Mouse (Mus musculus) MEL (cell line): Measurements from ENCODE around the gene Nfyb. TPM values are rescaled to one million over a fixed set of nuclear protein-coding genes. Genes with fewer than 3 reads are reported as not detected.

Experiments used
- DNase-seq: peaks from one replicate; pipeline ENCODE4 v3.0.0; 2011; ENCODE audit warnings: low read depth, low spot score
- H3K27ac ChIP-seq: 2 replicates; pipeline ENCODE4 v1.5.1; 2012; ENCODE audit warnings: low read depth, mild to moderate bottlenecking, control low read depth, low read length, moderate library complexity; ENCODE audit not compliant: control insufficient read depth
- H3K27me3 ChIP-seq, 2 experiments: fragments of 150-350 bp in 1 of 2; sonication (generic) in 1 of 2; 2 replicates each; pipeline ENCODE4 v1.6.1; 2012; ENCODE audit warnings: low read length in 2 of 2, mild to moderate bottlenecking in 2 of 2, improper control_type of control experiment in 1 of 2, moderate library complexity in 1 of 2; ENCODE audit not compliant: insufficient read depth in 2 of 2, control insufficient read depth in 1 of 2
- H3K36me3 ChIP-seq, 2 experiments: 2 replicates each; pipeline ENCODE4 v1.6.1; 2012 to 2014; ENCODE audit warnings: low read length in 2 of 2, improper control_type of control experiment in 1 of 2, inconsistent platforms in 1 of 2, mild to moderate bottlenecking in 1 of 2; ENCODE audit not compliant: insufficient read depth in 2 of 2, control insufficient read depth in 1 of 2
- H3K4me1 ChIP-seq, 2 experiments: fragments of 150-350 bp in 1 of 2; sonication (generic) in 1 of 2; 2 replicates each; pipeline ENCODE4 v1.6.1; 2012; ENCODE audit warnings: low read length in 2 of 2, improper control_type of control experiment in 1 of 2, mild to moderate bottlenecking in 1 of 2; ENCODE audit not compliant: insufficient read depth in 2 of 2, control insufficient read depth in 1 of 2
- H3K4me3 ChIP-seq, 2 experiments: fragments of 150-350 bp in 1 of 2; sonication (generic) in 1 of 2; 2 replicates each; pipeline ENCODE4 v1.5.1; 2012; ENCODE audit warnings: low read depth in 2 of 2, low read length in 2 of 2, mild to moderate bottlenecking in 2 of 2, moderate library complexity in 2 of 2, control low read depth in 1 of 2, improper control_type of control experiment in 1 of 2; ENCODE audit not compliant: control insufficient read depth in 1 of 2, insufficient read depth in 1 of 2
- H3K79me2 ChIP-seq: 2 replicates; pipeline ENCODE4 v1.6.1; 2012; ENCODE audit warnings: mild to moderate bottlenecking, low read length, moderate library complexity; ENCODE audit not compliant: control insufficient read depth, poor library complexity, insufficient read depth
- H3K9ac ChIP-seq: 2 replicates; pipeline ENCODE4 v1.6.1; 2012; ENCODE audit warnings: low read depth, mild to moderate bottlenecking, control low read depth, low read length, moderate library complexity; ENCODE audit not compliant: control insufficient read depth, poor library complexity, severe bottlenecking
- H3K9me3 ChIP-seq: fragments of 150-350 bp; sonication (generic); replicated peaks from 2 replicates; pipeline ENCODE4 v1.6.1; 2012; ENCODE audit warnings: mild to moderate bottlenecking, low read length, improper control_type of control experiment, moderate library complexity; ENCODE audit not compliant: insufficient read depth
- CHD1 ChIP-seq: IDR thresholded peaks from 2 replicates; pipeline ENCODE4 v1.6.1; 2012; ENCODE audit warnings: low read depth, mild to moderate bottlenecking, inconsistent platforms, low read length, improper control_type of control experiment
- CHD2 ChIP-seq: IDR thresholded peaks from 2 replicates; pipeline ENCODE4 v1.6.1; 2011; ENCODE audit warnings: low read length, improper control_type of control experiment
- CTCF ChIP-seq, 3 experiments: IDR thresholded peaks in 2 of 3; conservative IDR thresholded peaks in 1 of 3; 2 replicates each; pipeline ENCODE4 v1.5.1; 2011 to 2012; ENCODE audit warnings: low read length in 3 of 3, low read depth in 2 of 3, mild to moderate bottlenecking in 2 of 3, improper control_type of control experiment in 1 of 3, inconsistent platforms in 1 of 3, mixed read lengths in 1 of 3, moderate library complexity in 1 of 3; ENCODE audit not compliant: control insufficient read depth in 1 of 3, insufficient read depth in 1 of 3, poor library complexity in 1 of 3, severe bottlenecking in 1 of 3
- EP300 ChIP-seq, 2 experiments: IDR thresholded peaks; 2 replicates each; pipeline ENCODE4 v1.6.1; 2011; ENCODE audit warnings: improper control_type of control experiment in 2 of 2, low read length in 2 of 2, low read depth in 1 of 2, mild to moderate bottlenecking in 1 of 2
- ETS1 ChIP-seq: IDR thresholded peaks from 2 replicates; pipeline ENCODE4 v1.6.1; 2012; ENCODE audit warnings: low read depth, mild to moderate bottlenecking, inconsistent platforms, low read length, improper control_type of control experiment, moderate library complexity
- GABPA ChIP-seq: IDR thresholded peaks from 2 replicates; pipeline ENCODE4 v1.6.1; 2012; ENCODE audit warnings: low read depth, mild to moderate bottlenecking, inconsistent platforms, low read length, improper control_type of control experiment, moderate library complexity
- HCFC1 ChIP-seq: IDR thresholded peaks from 2 replicates; pipeline ENCODE4 v1.6.1; 2012; ENCODE audit warnings: low read depth, mild to moderate bottlenecking, inconsistent platforms, low read length, improper control_type of control experiment, moderate library complexity
- KAT2A ChIP-seq: conservative IDR thresholded peaks from 2 replicates; pipeline ENCODE4 v1.6.1; 2012; ENCODE audit warnings: low read depth, low read length, improper control_type of control experiment, inconsistent platforms
- MAFK ChIP-seq: IDR thresholded peaks from 2 replicates; pipeline ENCODE4 v1.6.1; 2011; ENCODE audit warnings: low read depth, mild to moderate bottlenecking, low read length, improper control_type of control experiment, borderline replicate concordance
- MAX ChIP-seq: IDR thresholded peaks from 2 replicates; pipeline ENCODE4 v1.6.1; 2011; ENCODE audit warnings: low read length, improper control_type of control experiment
- MAZ ChIP-seq: IDR thresholded peaks from 2 replicates; pipeline ENCODE4 v1.6.1; 2012; ENCODE audit warnings: low read depth, mild to moderate bottlenecking, inconsistent platforms, low read length, improper control_type of control experiment
- MEF2A ChIP-seq: IDR thresholded peaks from 2 replicates; pipeline ENCODE4 v1.6.1; 2014; ENCODE audit warnings: low read depth, mild to moderate bottlenecking, inconsistent platforms, low read length, improper control_type of control experiment; ENCODE audit not compliant: poor library complexity, insufficient replicate concordance, severe bottlenecking; ENCODE audit errors: extremely low read depth
- MYB ChIP-seq: IDR thresholded peaks from 2 replicates; pipeline ENCODE4 v1.6.1; 2011; ENCODE audit warnings: mild to moderate bottlenecking, low read depth, low read length, improper control_type of control experiment
- POLR2A ChIP-seq, 2 experiments: IDR thresholded peaks; 2 replicates each; pipeline ENCODE4 v1.6.1; 2011 to 2012; ENCODE audit warnings: low read length in 2 of 2, mild to moderate bottlenecking in 2 of 2, control low read depth in 1 of 2, improper control_type of control experiment in 1 of 2, low read depth in 1 of 2, moderate library complexity in 1 of 2; ENCODE audit not compliant: control insufficient read depth in 1 of 2, insufficient read depth in 1 of 2, poor library complexity in 1 of 2
- POLR2AphosphoS2 ChIP-seq: IDR thresholded peaks from 2 replicates; pipeline ENCODE4 v1.6.1; 2011; ENCODE audit warnings: low read length, improper control_type of control experiment
- POLR2AphosphoS5 ChIP-seq: IDR thresholded peaks from 2 replicates; pipeline ENCODE4 v1.6.1; 2012; ENCODE audit warnings: low read depth, borderline replicate concordance, mild to moderate bottlenecking, inconsistent platforms, low read length, moderate library complexity, mixed read lengths
- RAD21 ChIP-seq: IDR thresholded peaks from 2 replicates; pipeline ENCODE4 v1.6.1; 2011; ENCODE audit warnings: mild to moderate bottlenecking, low read depth, low read length, improper control_type of control experiment
- RCOR1 ChIP-seq: IDR thresholded peaks from 2 replicates; pipeline ENCODE4 v1.6.1; 2012; ENCODE audit warnings: low read depth, mild to moderate bottlenecking, inconsistent platforms, low read length, improper control_type of control experiment
- SMC3 ChIP-seq: IDR thresholded peaks from 2 replicates; pipeline ENCODE4 v1.6.1; 2011; ENCODE audit warnings: low read depth, low read length, improper control_type of control experiment
- TBP ChIP-seq: IDR thresholded peaks from 2 replicates; pipeline ENCODE4 v1.8.0; 2011; ENCODE audit warnings: low read depth, low read length, improper control_type of control experiment
- TCF12 ChIP-seq: IDR thresholded peaks from 2 replicates; pipeline ENCODE4 v1.6.1; 2014; ENCODE audit warnings: low read depth, mild to moderate bottlenecking, inconsistent platforms, low read length, improper control_type of control experiment, moderate library complexity
- UBTF ChIP-seq: IDR thresholded peaks from 2 replicates; pipeline ENCODE4 v1.6.1; 2012; ENCODE audit warnings: low read depth, mild to moderate bottlenecking, inconsistent platforms, low read length, improper control_type of control experiment, moderate library complexity, borderline replicate concordance; ENCODE audit not compliant: insufficient read depth
- USF2 ChIP-seq, 2 experiments: IDR thresholded peaks; 2 replicates each; pipeline ENCODE4 v1.6.1; 2011 to 2012; ENCODE audit warnings: improper control_type of control experiment in 2 of 2, low read length in 2 of 2, borderline replicate concordance in 1 of 2, inconsistent platforms in 1 of 2, low read depth in 1 of 2, mild to moderate bottlenecking in 1 of 2; ENCODE audit not compliant: insufficient read depth in 1 of 2
- ZKSCAN1 ChIP-seq: IDR thresholded peaks from 2 replicates; pipeline ENCODE4 v1.6.1; 2012; ENCODE audit warnings: low read depth, mild to moderate bottlenecking, inconsistent platforms, low read length, improper control_type of control experiment, moderate library complexity
- ZMIZ1 ChIP-seq: IDR thresholded peaks from 2 replicates; pipeline ENCODE4 v1.6.1; 2012; ENCODE audit warnings: low read depth, mild to moderate bottlenecking, inconsistent platforms, low read length, improper control_type of control experiment, moderate library complexity
- polyA plus RNA-seq, 2 experiments: library from polyadenylated mRNA; stranded (reverse) in 1 of 2; unstranded in 1 of 2; fragments of >175 nt in 1 of 2; fragments of >200 nt in 1 of 2; gene quantifications; 2 replicates each; pipeline versions ENCODE4 v1.2.1 to v1.2.4; 2012; ENCODE audit warnings: low replicate concordance in 2 of 2, low read depth in 1 of 2; ENCODE audit not compliant: insufficient read length in 2 of 2, insufficient read depth in 1 of 2, missing spikeins in 1 of 2
- total RNA-seq: library from RNA; depleted of rRNA; stranded (reverse); fragments of 300-350 nt; gene quantifications from 2 replicates; pipeline ENCODE4 v1.2.3, GENCODE M21; 2012

The Nfyb gene
- total and polyA plus RNA-seq, 3 experiments = 32.6 to 38.3 TPM; not detected in 1

DNA sequence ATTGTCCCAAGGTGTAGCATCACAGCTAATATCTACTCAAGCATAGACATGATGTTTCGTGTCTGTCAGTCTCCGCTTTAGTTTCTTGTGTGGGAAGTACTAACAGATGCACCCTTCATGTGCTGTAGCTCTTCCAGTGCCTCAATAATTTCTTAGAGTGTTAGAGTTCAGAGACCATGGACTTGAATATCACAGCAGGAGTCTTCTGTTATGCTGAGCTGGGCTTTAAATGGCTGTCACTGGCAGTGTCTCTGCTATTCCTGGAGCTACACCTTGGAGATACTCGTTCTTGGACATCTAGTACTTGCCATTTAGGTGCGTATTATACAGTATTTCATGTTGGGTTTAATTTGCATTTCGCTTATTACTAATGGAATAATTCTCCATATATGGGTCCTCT lies 18.6 kb downstream of the Nfyb start:
- H3K9me3 ChIP-seq = no peaks in the 10 kb centered on the region
- peaks cover 8 to 10% of the 10 kb centered on the region in 2 experiments for H3K4me1 ChIP-seq
- no peaks in the 10 kb centered on the region for H3K79me2 ChIP-seq
- no peak overlapping the region for H3K27ac ChIP-seq
- peaks cover 11 to 26% of the 10 kb centered on the region in 2 experiments for H3K36me3 ChIP-seq
- TF ChIP-seq MYB (no peak), RCOR1 (no peak), MEF2A (no peak), SMC3 (no peak), POLR2A (IDR thresholded peaks at IDR 0.05; ENCODE audit: control insufficient read depth in 1 of 2, insufficient read depth in 1 of 2, low read depth in 1 of 2, low read length in 2 of 2, poor library complexity in 1 of 2) (no peak), TCF12 (no peak), EP300 (IDR thresholded peaks at IDR 0.05; ENCODE audit: low read depth in 1 of 2, low read length in 2 of 2) (no peak), RAD21 (no peak), MAX (no peak), HCFC1 (no peak), UBTF (no peak), CTCF (IDR thresholded peaks at IDR 0.05 in 2 of 3, conservative IDR thresholded peaks at IDR 0.05 in 1 of 3; ENCODE audit: control insufficient read depth in 1 of 3, insufficient read depth in 1 of 3, low read depth in 2 of 3, low read length in 3 of 3, poor library complexity in 1 of 3, severe bottlenecking in 1 of 3) (no peak), USF2 (IDR thresholded peaks at IDR 0.05; ENCODE audit: borderline replicate concordance in 1 of 2, insufficient read depth in 1 of 2, low read depth in 1 of 2, low read length in 2 of 2) (no peak), KAT2A (no peak), GABPA (no peak), POLR2AphosphoS2 (no peak), MAFK (no peak), ETS1 (no peak), CHD2 (no peak)
- H3K27me3 ChIP-seq = no peaks in the 10 kb centered on the region
- H3K4me3 ChIP-seq = no peak overlapping the region
- H3K9ac ChIP-seq = no peak overlapping the region
- DNase-seq = no peak

- H3K36me3 ChIP-seq = peaks cover 11 to 19% of the 10 kb centered on the region in 2 experiments
- no peak overlapping the region for H3K4me3 ChIP-seq
- H3K9ac ChIP-seq = no peak overlapping the region
- peaks cover 8 to 10% of the 10 kb centered on the region in 2 experiments for H3K4me1 ChIP-seq
- H3K9me3 ChIP-seq = no peaks in the 10 kb centered on the region
- no peaks in the 10 kb centered on the region for H3K27me3 ChIP-seq
- TF ChIP-seq CHD1 = no peak
- TF ChIP-seq ZKSCAN1 = no peak
- no peak for TF ChIP-seq UBTF
- no peak for TF ChIP-seq USF2 (IDR thresholded peaks at IDR 0.05; ENCODE audit: borderline replicate concordance in 1 of 2, insufficient read depth in 1 of 2, low read depth in 1 of 2, low read length in 2 of 2)
- TF ChIP-seq TBP = no peak
- no peak for TF ChIP-seq POLR2AphosphoS5
- no peak for TF ChIP-seq MAZ
- no peak for TF ChIP-seq MEF2A
- TF ChIP-seq SMC3 = no peak
- TF ChIP-seq CTCF (IDR thresholded peaks at IDR 0.05 in 2 of 3, conservative IDR thresholded peaks at IDR 0.05 in 1 of 3; ENCODE audit: control insufficient read depth in 1 of 3, insufficient read depth in 1 of 3, low read depth in 2 of 3, low read length in 3 of 3, poor library complexity in 1 of 3, severe bottlenecking in 1 of 3) = no peak
- no peak for TF ChIP-seq GABPA
- no peak for TF ChIP-seq ZMIZ1
- no peak for TF ChIP-seq EP300 (IDR thresholded peaks at IDR 0.05; ENCODE audit: low read depth in 1 of 2, low read length in 2 of 2)
- DNase-seq = no peak
- no peaks in the 10 kb centered on the region for H3K79me2 ChIP-seq
- H3K27ac ChIP-seq = no peak overlapping the region
Measured at GRCm38 (mm10) chr10:82744296-82744695, 19.6 kb downstream of the Nfyb start.
